Mouse (Mus musculus) spleen, postnatal 4 days (tissue): Measurements from ENCODE around the gene Tpk1.

Source experiments
- DNase-seq, 2 experiments: peaks; one replicate each; pipeline ENCODE4 v3.0.0; 2022; ENCODE audit warnings: low spot score in 2 of 2

Tpk1 gene

GRCm38 (mm10) chr6:43442191-43442590 is 223.9 kb downstream of the Tpk1 start:
- no peak for DNase-seq

GRCm38 (mm10) chr6:43435987-43436541 is 230.0 kb downstream of the Tpk1 start:
- no peak for DNase-seq

- DNase-seq, result no peak
These were observed 231.7 kb downstream of the Tpk1 start for GRCm38 (mm10) chr6:43434365-43434764.

- no peak for DNase-seq
These were observed 241.1 kb downstream of the Tpk1 start for GRCm38 (mm10) chr6:43424978-43425377.

- no peak for DNase-seq
These were observed 245.6 kb downstream of the Tpk1 start for GRCm38 (mm10) chr6:43420358-43420979.

- no peak for DNase-seq
These were observed 257.1 kb downstream of the Tpk1 start for GRCm38 (mm10) chr6:43408949-43409348.

- DNase-seq, result no peak
These were observed 263.0 kb downstream of the Tpk1 start for GRCm38 (mm10) chr6:43403076-43403475.

- DNase-seq, result no peak
These were observed 263.7 kb downstream of the Tpk1 start for GRCm38 (mm10) chr6:43402219-43402997.

GRCm38 (mm10) chr6:43396426-43396825 is 269.7 kb downstream of the Tpk1 start:
- DNase-seq, result no peak

- DNase-seq, result no peak
These were observed 270.5 kb downstream of the Tpk1 start for GRCm38 (mm10) chr6:43395538-43395937.

GRCm38 (mm10) chr6:43391358-43391757 is 274.7 kb downstream of the Tpk1 start:
- no peak for DNase-seq

GRCm38 (mm10) chr6:43387273-43387672 is 278.8 kb downstream of the Tpk1 start:
- no peak for DNase-seq

- no peak for DNase-seq
These were observed 281.2 kb downstream of the Tpk1 start for GRCm38 (mm10) chr6:43384841-43385240.

- no peak for DNase-seq
These were observed 281.8 kb downstream of the Tpk1 start for GRCm38 (mm10) chr6:43384304-43384703.

GRCm38 (mm10) chr6:43382750-43383149 is 283.3 kb downstream of the Tpk1 start:
- DNase-seq, result no peak

GRCm38 (mm10) chr6:43382284-43382683 is 283.8 kb downstream of the Tpk1 start:
- DNase-seq, result no peak

- DNase-seq, result no peak
These were observed 292.9 kb downstream of the Tpk1 start for GRCm38 (mm10) chr6:43373206-43373605.

- no peak for DNase-seq
These were observed 298.6 kb downstream of the Tpk1 start for GRCm38 (mm10) chr6:43367434-43367945.

- DNase-seq, result no peak
These were observed 299.1 kb downstream of the Tpk1 start for GRCm38 (mm10) chr6:43366952-43367351.

GRCm38 (mm10) chr6:43363917-43364316 is 302.2 kb downstream of the Tpk1 start:
- DNase-seq, result no peak

GRCm38 (mm10) chr6:43363291-43363820 is 302.7 kb downstream of the Tpk1 start:
- no peak for DNase-seq

- DNase-seq, result no peak
These were observed 304.8 kb downstream of the Tpk1 start for GRCm38 (mm10) chr6:43361248-43361647.

- no peak for DNase-seq
These were observed 305.9 kb downstream of the Tpk1 start for GRCm38 (mm10) chr6:43360214-43360613.
